Mouse (Mus musculus) embryonic fibroblast, embryonic 13.5 days (primary cell): ENCODE measurements around the gene Lyg1. TPM values are rescaled to one million over a fixed set of nuclear protein-coding genes. Genes with fewer than 3 reads are reported as not detected.
"Not testable (repeated sequence)": the region's sequence is repeated elsewhere in the genome, so short reads cannot be mapped to it uniquely, and the experiment has no call there.

Experiments used
- H3K27ac ChIP-seq: 2 replicates; pipeline ENCODE4 v1.5.1; 2012; ENCODE audit warnings: low read length, control low read depth, inconsistent platforms; ENCODE audit not compliant: insufficient read depth
- H3K4me1 ChIP-seq: 2 replicates; pipeline ENCODE4 v1.6.1; 2011; ENCODE audit warnings: low read length; ENCODE audit not compliant: control insufficient read depth, insufficient read depth
- H3K4me3 ChIP-seq: 2 replicates; pipeline ENCODE4 v1.5.1; 2011; ENCODE audit warnings: mild to moderate bottlenecking, control low read depth, low read length; ENCODE audit not compliant: insufficient read depth
- CTCF ChIP-seq: IDR thresholded peaks from 2 replicates; pipeline ENCODE4 v1.5.1; 2011; ENCODE audit warnings: mild to moderate bottlenecking, control low read depth, low read length, moderate library complexity, borderline replicate concordance; ENCODE audit not compliant: insufficient read depth
- POLR2A ChIP-seq: IDR thresholded peaks from 2 replicates; pipeline ENCODE4 v1.6.1; 2011; ENCODE audit warnings: low read depth, mild to moderate bottlenecking, control low read depth, low read length, moderate library complexity
- polyA plus RNA-seq: library from polyadenylated mRNA; stranded (reverse); fragments of >200 nt; gene quantifications from 2 replicates; pipeline ENCODE4 v1.2.4, GENCODE M21; 2011; ENCODE audit warnings: low read depth; ENCODE audit not compliant: missing spikeins, insufficient read length

Gene Lyg1
- polyA plus RNA-seq, 1 experiment: not detected

DNA sequence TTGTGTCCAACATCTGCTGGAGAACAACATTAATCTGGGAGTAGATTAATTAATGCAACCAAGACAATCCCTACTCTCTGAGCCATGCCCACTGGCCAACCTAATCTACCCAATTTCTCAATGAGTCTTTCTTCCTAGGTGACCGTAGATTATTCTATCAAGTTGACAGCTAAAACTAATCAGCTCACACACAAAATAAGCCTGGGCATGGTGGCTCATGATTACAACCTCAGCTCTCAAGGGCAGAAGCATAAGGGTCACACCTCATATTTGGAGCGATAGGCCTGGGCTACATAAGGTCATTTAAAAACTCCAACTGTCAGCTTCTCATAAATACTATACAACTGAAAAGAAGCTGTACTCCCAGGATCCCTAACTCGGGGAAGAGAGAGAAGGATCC, 38.7 kb upstream of the Lyg1 start:
- Histone ChIP-seq H3K27ac (no peak overlapping the region), H3K4me1 (peaks cover 2% of the 10 kb centered on the region), H3K4me3 (peak overlapping the region; percentile 97)
- no peak for TF ChIP-seq CTCF
- TF ChIP-seq POLR2A: no peak

DNA sequence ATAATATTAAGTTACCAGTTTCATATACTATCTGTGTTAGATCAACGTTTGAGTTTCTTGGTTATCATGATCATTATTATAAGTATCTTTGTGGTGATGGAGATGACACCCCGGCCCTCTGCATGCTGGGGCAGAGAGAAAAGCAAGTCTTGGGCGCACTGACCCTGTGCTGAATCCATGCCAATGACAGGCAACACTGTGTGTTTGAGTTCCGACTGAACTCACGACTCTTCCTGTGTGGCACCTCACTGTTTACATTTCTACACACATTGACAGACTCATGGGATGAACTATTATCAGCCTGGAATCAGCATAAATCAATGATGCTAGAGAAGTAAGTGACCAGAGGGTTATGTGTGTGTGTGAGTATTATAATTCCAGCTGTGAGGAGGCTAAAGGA, 30.3 kb upstream of the Lyg1 start:
- TF ChIP-seq POLR2A (no peak), CTCF (no peak)
- Histone ChIP-seq H3K4me3 (no peak overlapping the region), H3K4me1 (no peaks in the 10 kb centered on the region), H3K27ac (no peak overlapping the region)

DNA sequence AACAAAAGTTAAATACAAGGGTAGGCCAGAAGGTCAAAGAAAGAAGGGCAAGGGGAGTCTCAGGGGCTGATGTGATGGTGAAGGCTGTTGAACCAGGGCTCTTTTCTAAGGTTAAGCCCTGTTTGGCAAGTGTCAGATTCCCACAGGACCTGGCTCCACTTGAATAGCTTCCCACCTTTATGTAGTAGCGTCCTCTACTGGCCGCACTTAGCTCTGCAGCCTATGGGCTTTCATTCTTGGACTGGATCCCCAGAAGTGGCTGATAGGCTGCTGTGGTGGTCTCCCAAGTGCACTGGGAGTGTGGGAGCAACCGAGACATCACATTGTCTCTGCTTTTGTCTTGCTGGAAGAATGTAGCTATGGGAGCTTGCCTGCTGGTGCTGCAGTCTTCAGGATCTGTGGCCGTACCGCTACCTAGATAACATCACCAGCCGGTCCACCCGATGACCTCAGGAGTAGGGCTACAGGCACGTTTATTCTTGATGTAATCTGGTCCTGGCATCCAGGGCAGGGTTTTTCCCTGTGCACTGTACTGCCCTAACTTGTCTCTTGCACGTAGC, 28.3 kb upstream of the Lyg1 start:
- TF ChIP-seq POLR2A: no peak
- TF ChIP-seq CTCF: 0 out of 2 replicates have a peak, but pooled peaks have one; percentile 6
- Histone ChIP-seq H3K4me3 (no peak overlapping the region), H3K4me1 (no peaks in the 10 kb centered on the region), H3K27ac (no peak overlapping the region)

DNA sequence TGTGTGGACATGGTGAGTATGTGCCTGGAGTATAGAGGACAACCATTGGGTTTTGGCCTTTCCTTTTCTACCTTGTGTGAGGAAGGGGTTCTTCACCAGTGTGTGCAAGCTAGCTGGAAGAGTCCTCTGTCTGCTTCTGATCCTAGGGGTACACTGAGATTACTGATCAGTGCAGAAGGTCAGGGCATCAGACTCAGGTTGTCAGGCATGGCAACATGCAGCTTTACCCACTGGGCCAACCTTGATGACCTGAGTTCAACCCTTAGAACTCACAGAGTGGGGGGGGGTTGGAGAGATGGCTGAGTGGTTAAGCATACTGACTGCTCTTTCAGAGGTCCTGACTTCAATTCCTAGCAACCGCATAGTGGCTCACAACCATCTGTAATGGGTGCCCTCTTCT, 26.8 kb upstream of the Lyg1 start:
- TF ChIP-seq POLR2A (no peak), CTCF (no peak)
- Histone ChIP-seq H3K27ac (no peak overlapping the region), H3K4me3 (no peak overlapping the region), H3K4me1 (no peaks in the 10 kb centered on the region)

DNA sequence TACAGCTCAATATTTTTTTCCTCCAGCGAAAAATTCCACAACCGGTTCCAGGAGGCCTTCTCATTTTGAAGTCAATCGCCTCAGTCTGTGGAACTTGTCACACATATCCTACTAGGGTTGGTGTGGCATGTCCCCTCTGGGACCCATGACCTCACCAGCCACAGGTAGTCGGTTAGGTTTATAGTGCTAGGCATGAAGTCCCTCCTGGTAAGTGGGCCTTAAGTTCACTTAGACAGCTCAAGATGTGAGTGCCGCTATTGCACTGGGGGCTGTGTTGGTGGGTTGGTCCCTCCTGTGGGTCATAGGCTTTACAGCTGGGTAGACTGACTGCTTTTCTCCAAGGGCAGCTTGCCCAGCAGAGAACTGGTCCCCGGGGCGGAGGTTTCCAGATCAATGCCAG, 19.7 kb upstream of the Lyg1 start:
- TF ChIP-seq CTCF: no peak
- no peak for TF ChIP-seq POLR2A
- H3K27ac ChIP-seq: no peak overlapping the region
- H3K4me3 ChIP-seq: no peak overlapping the region
- no peaks in the 10 kb centered on the region for H3K4me1 ChIP-seq

DNA sequence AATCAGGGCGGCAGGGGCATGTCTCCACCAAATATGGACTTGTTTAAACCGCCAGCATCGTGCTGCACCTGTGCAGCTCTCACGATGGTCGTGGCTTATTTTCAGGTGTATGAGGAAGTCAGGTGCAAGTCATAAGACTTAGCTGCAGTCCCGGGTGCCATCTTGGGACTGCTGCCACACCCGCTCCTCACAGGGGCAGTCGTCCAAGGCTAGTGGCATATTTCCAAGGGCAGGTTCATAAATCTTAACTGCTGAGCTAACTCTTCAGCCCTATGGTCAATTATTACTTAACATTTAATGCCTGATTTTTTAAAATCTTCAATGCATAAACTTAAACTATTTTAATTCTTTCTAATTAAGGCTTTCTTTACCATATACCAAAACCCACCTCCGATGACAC, 19.1 kb upstream of the Lyg1 start:
- not testable (repeated sequence) for H3K4me3 ChIP-seq, H3K4me1 ChIP-seq, H3K27ac ChIP-seq

DNA sequence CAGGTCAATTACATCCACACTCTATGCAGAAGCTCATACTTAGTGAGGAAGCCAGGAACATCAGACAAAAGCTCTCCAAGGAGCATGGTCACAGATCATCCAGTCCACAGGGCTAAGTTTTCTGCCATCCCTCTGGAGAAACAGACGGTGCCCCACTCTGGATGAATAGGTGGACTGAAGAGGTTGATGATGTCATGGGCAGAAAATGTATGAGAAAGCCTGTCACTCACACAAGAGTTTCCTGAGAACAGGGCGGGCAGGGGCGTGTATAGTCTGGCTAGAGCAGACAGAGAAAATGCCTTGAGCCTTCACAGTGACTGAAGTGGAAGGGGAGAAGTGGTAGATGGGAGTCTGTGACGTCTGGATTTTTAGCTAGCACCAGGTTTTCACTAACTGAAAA, 14.0 kb upstream of the Lyg1 start:
- H3K27ac ChIP-seq: no peak overlapping the region
- TF ChIP-seq POLR2A (no peak), CTCF (no peak)
- no peak overlapping the region for H3K4me3 ChIP-seq
- H3K4me1 ChIP-seq: no peaks in the 10 kb centered on the region

DNA sequence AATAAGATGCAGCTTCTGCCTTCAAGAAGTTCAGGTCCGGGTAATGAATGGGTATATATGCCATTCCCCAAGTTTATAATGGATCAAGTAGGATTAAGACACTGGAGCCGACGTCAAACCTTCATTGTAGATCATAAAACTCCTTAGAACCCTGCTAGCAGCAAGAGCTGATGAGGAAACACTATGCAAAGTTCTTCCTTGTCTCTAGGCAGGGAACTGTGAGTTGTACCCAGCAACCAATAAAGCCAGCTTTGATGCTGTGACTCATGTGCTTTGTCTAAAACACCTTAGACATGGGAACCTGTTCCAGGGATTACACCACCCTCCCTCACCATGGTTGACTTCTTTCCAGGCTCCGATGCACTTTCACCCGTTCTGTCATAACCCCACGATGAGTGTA, 11.2 kb upstream of the Lyg1 start:
- no peak overlapping the region for H3K4me3 ChIP-seq
- no peak overlapping the region for H3K27ac ChIP-seq
- TF ChIP-seq CTCF: no peak
- TF ChIP-seq POLR2A: no peak
- H3K4me1 ChIP-seq: no peaks in the 10 kb centered on the region

DNA sequence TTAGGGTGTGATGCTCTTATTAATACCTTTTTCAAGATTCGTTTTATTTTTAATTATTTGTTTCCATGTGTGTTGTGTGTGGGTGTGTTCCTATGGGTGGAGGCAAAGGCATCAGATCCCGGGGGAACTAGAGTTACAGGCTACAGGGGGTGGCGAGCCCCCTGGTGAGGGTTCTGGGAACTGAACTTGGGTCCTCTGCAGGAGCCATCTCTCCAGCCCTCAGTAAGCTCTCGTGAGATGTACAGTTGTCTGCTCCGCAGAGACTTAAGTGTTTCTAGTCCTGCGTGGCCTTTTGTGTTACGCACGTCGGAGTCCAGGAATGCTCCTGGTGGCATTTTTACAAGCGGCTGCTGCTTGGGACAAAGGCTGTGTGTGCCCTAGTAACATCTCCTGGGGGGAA, 8.0 kb upstream of the Lyg1 start:
- TF ChIP-seq CTCF (no peak), POLR2A (no peak)
- H3K27ac ChIP-seq: no peak overlapping the region
- no peak overlapping the region for H3K4me3 ChIP-seq
- H3K4me1 ChIP-seq: no peaks in the 10 kb centered on the region

DNA sequence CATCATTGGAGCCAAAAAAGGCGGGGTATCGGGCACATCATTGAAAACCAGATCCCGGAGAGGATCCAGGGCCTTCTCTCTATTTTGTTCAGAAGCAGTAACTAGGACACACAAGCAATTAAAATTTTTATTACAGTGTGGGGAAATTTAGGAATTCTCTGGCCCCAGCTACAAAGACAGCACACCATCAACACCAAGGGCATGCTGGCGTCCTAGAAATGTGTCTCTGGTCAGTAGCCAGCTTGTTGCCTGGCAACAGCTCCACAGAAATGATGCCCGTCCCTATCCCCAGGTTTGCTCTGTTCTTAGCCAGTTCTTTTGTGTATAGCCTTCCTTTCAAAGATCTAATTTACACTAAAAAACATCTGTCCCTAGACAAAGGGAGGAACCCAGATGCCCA, 1.9 kb upstream of the Lyg1 start:
- no peak for TF ChIP-seq POLR2A
- TF ChIP-seq CTCF: no peak
- Histone ChIP-seq H3K27ac (no peak overlapping the region), H3K4me1 (no peaks in the 10 kb centered on the region), H3K4me3 (no peak overlapping the region)

DNA sequence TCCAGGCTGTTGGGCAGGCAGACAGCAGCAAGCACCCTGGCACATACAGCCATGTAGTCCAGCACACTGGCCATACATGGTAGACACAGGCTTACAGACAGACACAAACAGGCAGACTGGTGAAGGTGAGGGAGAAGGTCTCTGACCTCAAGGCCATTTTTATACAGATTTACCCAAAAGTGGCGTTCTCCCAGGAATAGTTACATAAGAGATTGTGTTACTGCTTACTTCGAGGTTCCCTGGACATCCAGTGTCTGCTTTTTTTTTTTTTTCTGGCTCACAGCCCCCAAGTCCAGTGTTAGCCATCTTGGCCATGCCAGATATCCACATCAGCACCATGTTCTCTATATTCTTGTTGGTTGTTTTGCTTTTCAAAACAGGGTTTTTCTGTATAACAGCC, 957 bp upstream of the Lyg1 start:
- no peak for TF ChIP-seq POLR2A
- TF ChIP-seq CTCF: no peak
- Histone ChIP-seq H3K4me1 (no peaks in the 10 kb centered on the region), H3K27ac (no peak overlapping the region), H3K4me3 (no peak overlapping the region)
